Mouse (Mus musculus) bone marrow, adult 2 months (tissue): ENCODE measurements at regions not wholly inside any gene's neighbourhood (a gene's known extent, or its start where the extent isn't known, plus 50 kb on each side); places are given as distances from the start of the nearest gene placed in this dataset.

ENCODE experiments used
- CTCF ChIP-seq: fragments of 200-500 bp; IDR thresholded peaks from 2 replicates; pipeline ENCODE4 v1.5.1; 2011; ENCODE audit warnings: low read length, control low read depth; ENCODE audit not compliant: control insufficient read depth, insufficient read depth
- POLR2A ChIP-seq: fragments of 200-500 bp; IDR thresholded peaks from 2 replicates; pipeline ENCODE4 v1.6.1; 2011; ENCODE audit warnings: low read depth, mild to moderate bottlenecking, control low read depth, low read length, borderline replicate concordance; ENCODE audit not compliant: control insufficient read depth

DNA sequence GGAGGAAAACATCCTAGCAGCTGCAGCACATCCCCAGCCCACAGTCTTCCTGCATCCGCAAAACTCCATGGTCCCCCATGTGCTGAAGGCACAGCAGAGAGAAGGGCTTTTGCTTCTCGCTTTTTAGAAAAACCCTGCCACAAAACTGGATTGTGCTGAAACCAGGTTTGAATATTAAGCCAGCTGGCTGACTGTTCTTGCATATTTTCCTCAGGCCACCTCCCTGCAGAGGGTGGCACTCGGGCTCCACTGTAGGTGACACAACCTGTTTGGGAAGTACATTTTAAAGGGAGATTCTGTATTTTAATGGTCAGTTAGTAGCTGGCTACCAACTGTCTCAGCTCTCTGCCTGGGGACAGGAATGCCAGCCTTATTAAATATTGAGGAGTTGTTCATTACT is 133.7 kb downstream of the Anxa2 start:
- TF ChIP-seq CTCF, result no peak
- TF ChIP-seq POLR2A, result no peak
